Mouse (Mus musculus): ENCODE measurements around the gene Lgals2. TPM values are rescaled to one million over a fixed set of nuclear protein-coding genes. Genes with fewer than 3 reads are reported as not detected.

The Lgals2 gene
- polyA plus RNA-seq, 1 experiment from 2014 or later: 0.53 TPM

GRCm38 (mm10) chr15:78828315-78828714, 27.0 kb downstream of the Lgals2 start:
- no peaks in the 10 kb centered on the region; the same call in 1 of the 2 replicates for H3K27me3 ChIP-seq (ENCODE audit: control insufficient read depth, insufficient read depth, low read length)
- H3K9me3 ChIP-seq (ENCODE audit: control insufficient read depth, low read length): no peaks in the 10 kb centered on the region
- H3K27ac ChIP-seq (ENCODE audit: low read depth, low read length): no peak overlapping the region
- no peaks in the 10 kb centered on the region for H3K36me3 ChIP-seq (ENCODE audit: control insufficient read depth, insufficient read depth, low read length)
- H3K4me2 ChIP-seq (replicated peaks; ENCODE audit: low read depth, low read length): no peak overlapping the region
- ATAC-seq (ENCODE audit: low FRiP score, low TSS enrichment): no peak
- WGBS: 20% methylated on average over 5 of the region's 5 CpGs
- peaks cover 31% of the 10 kb centered on the region for H3K4me1 ChIP-seq (ENCODE audit: control insufficient read depth, insufficient read depth, low read length)
- no peak overlapping the region for H3K4me3 ChIP-seq (ENCODE audit: low read length)
- no peak overlapping the region for H3K9ac ChIP-seq (ENCODE audit: low read depth, low read length)

DNA sequence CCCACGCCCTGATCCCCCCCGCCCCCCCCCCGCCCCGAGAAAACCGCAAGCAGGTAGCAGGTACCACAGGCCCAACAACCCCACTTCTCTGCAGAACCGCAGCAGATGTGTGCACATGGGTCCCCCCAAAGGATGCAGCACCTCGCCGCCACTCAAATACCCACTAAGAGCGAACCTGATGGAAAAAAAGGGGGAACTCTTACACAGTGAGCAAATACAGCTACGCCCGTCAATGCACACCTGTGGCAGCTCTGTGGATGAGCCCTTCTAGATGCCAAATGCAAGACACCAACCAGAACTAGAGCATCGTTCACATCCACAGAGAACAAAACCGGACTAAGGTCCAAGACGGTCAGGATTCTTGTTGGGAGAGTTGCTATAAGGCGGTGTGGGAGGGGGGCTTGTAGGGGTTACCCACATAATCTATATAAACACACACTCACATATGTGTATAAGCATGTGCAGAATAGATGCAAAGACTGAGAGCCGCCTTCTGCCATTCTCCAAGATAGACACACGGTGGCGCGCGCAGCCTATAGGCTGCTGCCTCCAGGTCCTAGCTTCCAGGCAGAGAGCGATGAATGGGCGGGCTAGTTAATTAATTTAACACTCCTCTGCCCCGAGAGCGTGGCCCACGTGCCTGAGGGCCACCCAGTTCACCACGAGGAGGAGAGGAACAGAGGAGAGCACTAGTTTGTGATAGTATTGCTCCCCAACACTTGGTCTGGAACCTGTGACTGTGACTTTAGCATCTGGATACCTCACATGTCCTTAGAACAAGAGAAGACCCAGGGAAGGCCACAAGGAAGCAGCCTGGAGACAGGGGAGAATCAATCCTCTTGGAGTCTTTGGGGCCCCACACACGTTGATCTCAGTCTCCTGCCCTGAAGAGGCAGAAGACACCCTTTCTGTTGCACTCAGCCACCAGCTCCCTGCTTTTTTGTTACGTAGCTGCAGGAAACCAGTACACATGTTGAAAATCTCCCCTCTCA, 28.8 kb downstream of the Lgals2 start:
- Histone ChIP-seq H3K9me3 (ENCODE audit: control insufficient read depth, low read length) (no peaks in the 10 kb centered on the region), H3K9ac (ENCODE audit: low read depth, low read length) (no peak overlapping the region), H3K36me3 (ENCODE audit: control insufficient read depth, insufficient read depth, low read length) (no peaks in the 10 kb centered on the region), H3K4me2 (replicated peaks; ENCODE audit: low read depth, low read length) (no peak overlapping the region), H3K4me1 (ENCODE audit: control insufficient read depth, insufficient read depth, low read length) (peaks cover 14% of the 10 kb centered on the region), H3K27me3 (ENCODE audit: control insufficient read depth, insufficient read depth, low read length) (no peaks in the 10 kb centered on the region; the same call in 1 of the 2 replicates), H3K27ac (ENCODE audit: low read depth, low read length) (no peak overlapping the region), H3K4me3 (ENCODE audit: low read length) (no peak overlapping the region)
- peak; percentile 74 for ATAC-seq (ENCODE audit: low FRiP score, low TSS enrichment)
- WGBS: 22% methylated on average over 28 of the region's 28 CpGs

DNA sequence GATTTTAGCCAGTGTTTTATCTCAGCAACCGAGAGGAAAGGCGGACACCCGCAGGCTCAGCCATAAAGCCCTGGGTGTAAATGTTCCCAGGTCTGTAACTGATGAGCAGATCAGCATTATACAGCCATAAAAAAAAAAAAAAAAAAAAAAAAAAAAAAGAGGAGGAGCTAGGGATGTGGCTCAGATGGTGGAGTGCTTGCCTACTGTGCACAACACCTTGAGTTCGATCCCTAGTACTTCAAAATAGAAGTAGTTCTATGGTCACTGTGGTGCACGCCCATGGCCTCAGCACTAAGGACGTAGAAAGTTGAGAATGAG, 39.3 kb downstream of the Lgals2 start:
- H3K9ac ChIP-seq (ENCODE audit: low read depth, low read length): no peak overlapping the region
- H3K36me3 ChIP-seq (ENCODE audit: control insufficient read depth, insufficient read depth, low read length): no peaks in the 10 kb centered on the region
- H3K4me2 ChIP-seq (replicated peaks; ENCODE audit: low read depth, low read length): no peak overlapping the region
- WGBS: 52% methylated on average over 6 of the region's 6 CpGs
- no peaks in the 10 kb centered on the region for H3K27me3 ChIP-seq (ENCODE audit: control insufficient read depth, insufficient read depth, low read length)
- H3K4me3 ChIP-seq (ENCODE audit: low read length): no peak overlapping the region
- H3K4me1 ChIP-seq (ENCODE audit: control insufficient read depth, insufficient read depth, low read length): no peaks in the 10 kb centered on the region
- ATAC-seq (ENCODE audit: low FRiP score, low TSS enrichment): no peak
- no peak overlapping the region for H3K27ac ChIP-seq (ENCODE audit: low read depth, low read length)
- no peaks in the 10 kb centered on the region for H3K9me3 ChIP-seq (ENCODE audit: control insufficient read depth, low read length)

DNA sequence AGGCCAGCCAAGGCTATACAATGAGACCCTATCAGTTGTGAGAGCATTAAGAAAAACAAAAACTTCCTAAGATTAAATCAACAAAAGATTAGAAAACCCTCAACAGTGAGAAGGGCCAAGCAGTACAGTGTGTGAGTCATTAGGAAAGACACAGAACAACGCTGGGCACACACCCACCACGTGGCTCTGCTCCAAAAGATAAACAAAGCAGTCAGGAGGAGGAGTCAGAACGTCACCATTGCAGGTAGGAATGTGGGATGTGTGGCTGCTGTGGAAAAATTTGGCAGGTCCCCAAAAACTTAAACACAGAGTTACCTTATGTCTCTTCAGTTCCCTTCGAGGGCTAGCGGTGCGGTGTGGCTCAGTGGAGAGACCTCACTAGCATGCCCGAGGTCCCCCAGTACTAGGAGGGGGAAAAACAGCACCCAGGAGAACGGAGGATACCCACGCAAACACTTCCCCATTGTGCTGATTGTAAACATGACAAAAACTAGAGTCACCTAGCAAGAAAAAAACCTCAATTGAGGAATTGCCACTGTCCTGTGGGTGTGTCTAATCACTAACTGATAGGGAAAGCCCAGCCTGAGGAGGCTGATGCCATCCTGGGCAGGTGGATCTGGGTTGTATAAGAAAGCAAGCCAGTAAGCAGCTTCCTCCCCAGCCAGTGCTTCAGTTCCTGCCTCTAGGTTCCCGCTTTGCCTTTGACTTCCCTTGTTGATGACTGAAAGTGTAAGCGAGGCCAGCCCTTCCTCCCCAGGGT, 39.8 kb downstream of the Lgals2 start:
- ATAC-seq (ENCODE audit: low FRiP score, low TSS enrichment): no peak

DNA sequence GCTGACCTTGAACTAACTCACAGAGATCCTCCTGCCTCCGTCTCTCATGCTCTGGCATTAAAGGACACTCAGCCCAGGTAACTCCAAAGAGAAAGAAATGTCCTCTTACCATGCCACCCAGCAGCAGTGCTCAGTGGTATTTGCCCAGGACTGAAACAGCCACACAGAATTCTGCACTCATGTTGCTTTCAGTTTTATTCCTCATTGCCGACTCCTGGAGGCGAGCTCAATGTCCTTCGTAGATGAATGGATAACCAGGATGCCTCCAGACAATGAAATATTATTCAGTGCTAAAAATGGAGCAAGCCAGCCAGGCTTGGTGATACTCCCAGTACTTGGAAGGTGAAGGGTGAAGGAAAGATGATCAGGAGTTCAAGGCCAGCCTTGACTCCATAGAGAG, 41.7 kb downstream of the Lgals2 start:
- Histone ChIP-seq H3K27me3 (ENCODE audit: control insufficient read depth, insufficient read depth, low read length) (no peaks in the 10 kb centered on the region), H3K36me3 (ENCODE audit: control insufficient read depth, insufficient read depth, low read length) (no peaks in the 10 kb centered on the region), H3K4me1 (ENCODE audit: control insufficient read depth, insufficient read depth, low read length) (no peaks in the 10 kb centered on the region), H3K4me2 (replicated peaks; ENCODE audit: low read depth, low read length) (no peak overlapping the region), H3K27ac (ENCODE audit: low read depth, low read length) (no peak overlapping the region), H3K4me3 (ENCODE audit: low read length) (no peak overlapping the region), H3K9me3 (ENCODE audit: control insufficient read depth, low read length) (no peaks in the 10 kb centered on the region), H3K9ac (ENCODE audit: low read depth, low read length) (no peak overlapping the region)
- no peak for ATAC-seq (ENCODE audit: low FRiP score, low TSS enrichment)
- 83% methylated on average over 4 of the region's 4 CpGs for WGBS

More for the DNA sequence above, 39.8 kb downstream of the Lgals2 start:
- no peaks in the 10 kb centered on the region for H3K36me3 ChIP-seq (ENCODE audit: control insufficient read depth, insufficient read depth, low read length)
- 48% methylated on average over 11 of the region's 11 CpGs for WGBS
- no peaks in the 10 kb centered on the region for H3K4me1 ChIP-seq (ENCODE audit: control insufficient read depth, insufficient read depth, low read length)
- no peaks in the 10 kb centered on the region for H3K27me3 ChIP-seq (ENCODE audit: control insufficient read depth, insufficient read depth, low read length)
- H3K4me3 ChIP-seq (ENCODE audit: low read length): no peak overlapping the region
- no peak overlapping the region for H3K4me2 ChIP-seq (replicated peaks; ENCODE audit: low read depth, low read length)
- no peak overlapping the region for H3K9ac ChIP-seq (ENCODE audit: low read depth, low read length)
- H3K9me3 ChIP-seq (ENCODE audit: control insufficient read depth, low read length): no peaks in the 10 kb centered on the region
- no peak overlapping the region for H3K27ac ChIP-seq (ENCODE audit: low read depth, low read length)

DNA sequence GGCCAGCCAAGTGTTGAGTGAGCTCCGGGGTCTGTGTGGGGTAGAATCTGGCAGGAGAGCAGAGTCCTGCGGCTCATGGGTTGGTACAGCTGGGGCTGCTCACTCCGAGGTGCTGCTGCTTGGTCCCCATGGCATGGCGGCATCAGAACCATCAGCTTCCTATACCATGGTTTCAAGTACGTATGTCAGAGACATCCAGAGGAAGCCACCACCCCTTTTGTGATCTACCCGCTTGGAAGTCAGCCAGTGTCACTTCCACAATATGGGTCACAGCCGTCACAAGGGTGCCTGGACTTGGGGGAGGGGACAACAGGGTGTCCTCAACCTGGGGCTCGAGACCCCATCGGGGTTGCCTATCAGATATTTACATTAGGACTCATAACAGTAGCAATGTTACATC, 45.2 kb downstream of the Lgals2 start:
- Histone ChIP-seq H3K4me3 (ENCODE audit: low read length) (no peak overlapping the region), H3K27me3 (ENCODE audit: control insufficient read depth, insufficient read depth, low read length) (0 out of 2 replicates have a peak, but pooled peaks cover 3% of the 10 kb centered on the region), H3K9ac (ENCODE audit: low read depth, low read length) (no peak overlapping the region), H3K9me3 (ENCODE audit: control insufficient read depth, low read length) (no peaks in the 10 kb centered on the region), H3K4me2 (replicated peaks; ENCODE audit: low read depth, low read length) (no peak overlapping the region), H3K27ac (ENCODE audit: low read depth, low read length) (no peak overlapping the region), H3K36me3 (ENCODE audit: control insufficient read depth, insufficient read depth, low read length) (no peaks in the 10 kb centered on the region), H3K4me1 (ENCODE audit: control insufficient read depth, insufficient read depth, low read length) (peaks cover 22% of the 10 kb centered on the region; the same call in 1 of the 2 replicates)
- 79% methylated on average over 9 of the region's 9 CpGs for whole genome bisulfite sequencing
- no peak for ATAC-seq (ENCODE audit: low FRiP score, low TSS enrichment)

DNA sequence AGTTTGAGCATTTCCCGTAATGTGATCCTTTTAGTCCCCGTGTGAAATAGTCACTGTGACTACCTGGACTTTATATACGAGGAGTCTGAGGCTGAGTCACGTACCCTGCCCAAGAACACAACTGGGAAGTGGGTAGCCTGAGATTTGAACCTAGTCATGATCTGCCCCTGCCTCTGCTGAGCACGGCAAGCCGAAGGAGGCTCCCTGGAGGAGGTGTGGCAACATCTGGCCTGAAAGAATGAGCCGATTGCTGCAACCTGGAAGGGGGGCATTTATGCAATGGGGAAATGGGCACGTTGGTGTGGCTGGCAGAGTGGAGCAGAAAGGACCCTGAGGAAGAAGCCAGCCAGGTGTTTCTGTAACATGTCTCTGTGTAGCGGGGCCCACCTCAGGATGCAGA, 45.6 kb downstream of the Lgals2 start:
- 49% methylated on average over 9 of the region's 9 CpGs for WGBS

DNA sequence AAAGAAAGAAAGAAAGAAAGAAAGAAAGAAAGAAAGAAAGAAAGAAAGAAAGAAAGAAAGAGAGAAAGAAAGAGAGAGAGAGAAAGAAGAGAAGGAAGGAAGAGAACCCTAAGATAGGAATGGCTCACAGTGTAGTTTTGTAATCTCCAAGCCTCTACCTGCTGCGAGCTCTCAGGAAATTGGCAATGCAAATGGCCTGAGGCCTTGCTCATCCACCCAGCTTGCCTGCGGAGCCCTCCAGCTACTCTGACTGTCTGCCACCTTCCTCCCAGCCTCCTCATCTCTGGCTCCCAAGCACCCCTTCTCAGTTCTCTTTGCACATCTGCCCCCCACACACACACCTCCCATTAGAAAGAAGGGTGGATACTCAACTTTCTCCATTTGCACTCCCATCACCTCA, 46.3 kb downstream of the Lgals2 start:
- no peak overlapping the region for H3K27ac ChIP-seq (ENCODE audit: low read depth, low read length)
- H3K27me3 ChIP-seq (ENCODE audit: control insufficient read depth, insufficient read depth, low read length): peaks cover 5% of the 10 kb centered on the region; the same call in 1 of the 2 replicates
- no peaks in the 10 kb centered on the region for H3K9me3 ChIP-seq (ENCODE audit: control insufficient read depth, low read length)
- ATAC-seq (ENCODE audit: low FRiP score, low TSS enrichment): no peak
- H3K4me1 ChIP-seq (ENCODE audit: control insufficient read depth, insufficient read depth, low read length): peaks cover 31% of the 10 kb centered on the region
- H3K9ac ChIP-seq (ENCODE audit: low read depth, low read length): no peak overlapping the region
- H3K4me2 ChIP-seq (replicated peaks; ENCODE audit: low read depth, low read length): no peak overlapping the region
- H3K4me3 ChIP-seq (ENCODE audit: low read length): no peak overlapping the region
- H3K36me3 ChIP-seq (ENCODE audit: control insufficient read depth, insufficient read depth, low read length): no peaks in the 10 kb centered on the region
- WGBS: 79% methylated on average over 2 of the region's 2 CpGs

More for the DNA sequence above, 45.6 kb downstream of the Lgals2 start:
- no peak for ATAC-seq (ENCODE audit: low FRiP score, low TSS enrichment)
- Histone ChIP-seq H3K4me2 (replicated peaks; ENCODE audit: low read depth, low read length) (no peak overlapping the region), H3K27me3 (ENCODE audit: control insufficient read depth, insufficient read depth, low read length) (0 out of 2 replicates have a peak, but pooled peaks cover 3% of the 10 kb centered on the region), H3K9me3 (ENCODE audit: control insufficient read depth, low read length) (no peaks in the 10 kb centered on the region), H3K36me3 (ENCODE audit: control insufficient read depth, insufficient read depth, low read length) (no peaks in the 10 kb centered on the region), H3K4me3 (ENCODE audit: low read length) (no peak overlapping the region), H3K4me1 (ENCODE audit: control insufficient read depth, insufficient read depth, low read length) (peaks cover 25% of the 10 kb centered on the region), H3K27ac (ENCODE audit: low read depth, low read length) (no peak overlapping the region), H3K9ac (ENCODE audit: low read depth, low read length) (no peak overlapping the region)

- no peak overlapping the region for H3K4me2 ChIP-seq (replicated peaks; ENCODE audit: low read depth, low read length)
- H3K27me3 ChIP-seq (ENCODE audit: control insufficient read depth, insufficient read depth, low read length): peaks cover 17% of the 10 kb centered on the region
- peaks cover 48% of the 10 kb centered on the region for H3K4me1 ChIP-seq (ENCODE audit: control insufficient read depth, insufficient read depth, low read length)
- ATAC-seq (ENCODE audit: low FRiP score, low TSS enrichment): no peak
- peak overlapping the region; percentile 24; the same call in 1 of the 2 replicates for H3K27ac ChIP-seq (ENCODE audit: low read depth, low read length)
- H3K36me3 ChIP-seq (ENCODE audit: control insufficient read depth, insufficient read depth, low read length): no peaks in the 10 kb centered on the region
- no peak overlapping the region for H3K4me3 ChIP-seq (ENCODE audit: low read length)
- no peak overlapping the region for H3K9ac ChIP-seq (ENCODE audit: low read depth, low read length)
- 71% methylated on average over 3 of the region's 3 CpGs for WGBS
- no peaks in the 10 kb centered on the region for H3K9me3 ChIP-seq (ENCODE audit: control insufficient read depth, low read length)
Observed at GRCm38 (mm10) chr15:78807141-78807540, 48.2 kb downstream of the Lgals2 start.

Data from kidney, embryonic 14.5 days (tissue).